Mouse (Mus musculus): ENCODE measurements around the gene Sfxn4. TPM values are rescaled to one million over a fixed set of nuclear protein-coding genes. Genes with fewer than 3 reads are reported as not detected.
"Not testable (repeated sequence)": the region's sequence is repeated elsewhere in the genome, so short reads cannot be mapped to it uniquely, and the experiment has no call there.

Gene Sfxn4
- total and polyA plus RNA-seq, 2 experiments from 2014 or later: 6.3 to 7.7 TPM

GRCm38 (mm10) chr19:60872272-60872671, 11.0 kb upstream of the Sfxn4 start:
- Histone ChIP-seq H3K4me3 (ENCODE audit: low read depth, low read length) (no peak overlapping the region), H3K4me1 (ENCODE audit: control insufficient read depth, insufficient read depth) (peaks cover 9% of the 10 kb centered on the region), H3K9me3 (replicated peaks; ENCODE audit: control insufficient read depth, low read length) (no peaks in the 10 kb centered on the region), H3K27ac (ENCODE audit: low read depth) (no peak overlapping the region), H3K36me3 (replicated peaks; ENCODE audit: control insufficient read depth, insufficient read depth, low read length) (peaks cover 33% of the 10 kb centered on the region), H3K4me2 (ENCODE audit: low read depth, low read length) (no peak overlapping the region), H3K9ac (replicated peaks; ENCODE audit: low read depth, low read length) (no peak overlapping the region), H3K27me3 (ENCODE audit: control insufficient read depth, insufficient read depth, low read length) (no peaks in the 10 kb centered on the region)
- DNase-seq (ENCODE audit: low spot score) (no peak), ATAC-seq (ENCODE audit: insufficient read depth, low read depth) (no peak)
- WGBS: 12% methylated on average over 1 of the region's 1 CpGs
- no peak for TF ChIP-seq CTCF (IDR thresholded peaks at IDR 0.05; ENCODE audit: low read depth)
- TF ChIP-seq EP300 (IDR thresholded peaks at IDR 0.05; ENCODE audit: low read depth): no peak

GRCm38 (mm10) chr19:60871366-60871765, 10.1 kb upstream of the Sfxn4 start:
- Histone ChIP-seq H3K4me3 (ENCODE audit: low read depth, low read length) (no peak overlapping the region), H3K27ac (ENCODE audit: low read depth) (no peak overlapping the region), H3K4me1 (ENCODE audit: control insufficient read depth, insufficient read depth) (peaks cover 9% of the 10 kb centered on the region), H3K36me3 (replicated peaks; ENCODE audit: control insufficient read depth, insufficient read depth, low read length) (peaks cover 37% of the 10 kb centered on the region), H3K9ac (replicated peaks; ENCODE audit: low read depth, low read length) (no peak overlapping the region), H3K27me3 (ENCODE audit: control insufficient read depth, insufficient read depth, low read length) (no peaks in the 10 kb centered on the region), H3K9me3 (replicated peaks; ENCODE audit: control insufficient read depth, low read length) (no peaks in the 10 kb centered on the region), H3K4me2 (ENCODE audit: low read depth, low read length) (no peak overlapping the region)
- TF ChIP-seq EP300 (IDR thresholded peaks at IDR 0.05; ENCODE audit: low read depth): no peak
- TF ChIP-seq CTCF (IDR thresholded peaks at IDR 0.05; ENCODE audit: low read depth): no peak
- no peak for DNase-seq (ENCODE audit: low spot score)
- no peak for ATAC-seq (ENCODE audit: insufficient read depth, low read depth)
- WGBS: 86% methylated on average over 5 of the region's 5 CpGs

- TF ChIP-seq EP300 (IDR thresholded peaks at IDR 0.05; ENCODE audit: low read depth): no peak
- TF ChIP-seq CTCF (IDR thresholded peaks at IDR 0.05; ENCODE audit: low read depth): no peak
- no peak for ATAC-seq (ENCODE audit: insufficient read depth, low read depth)
- no peak overlapping the region for H3K27ac ChIP-seq (ENCODE audit: low read depth)
- peaks cover 37% of the 10 kb centered on the region for H3K36me3 ChIP-seq (replicated peaks; ENCODE audit: control insufficient read depth, insufficient read depth, low read length)
- H3K4me1 ChIP-seq (ENCODE audit: control insufficient read depth, insufficient read depth): peaks cover 9% of the 10 kb centered on the region
- no peaks in the 10 kb centered on the region for H3K27me3 ChIP-seq (ENCODE audit: control insufficient read depth, insufficient read depth, low read length)
- H3K4me3 ChIP-seq (ENCODE audit: low read depth, low read length): no peak overlapping the region
- 88% methylated on average over 1 of the region's 1 CpGs for WGBS
- H3K9ac ChIP-seq (replicated peaks; ENCODE audit: low read depth, low read length): no peak overlapping the region
- no peak for DNase-seq (ENCODE audit: low spot score)
- no peak overlapping the region for H3K4me2 ChIP-seq (ENCODE audit: low read depth, low read length)
- no peaks in the 10 kb centered on the region for H3K9me3 ChIP-seq (replicated peaks; ENCODE audit: control insufficient read depth, low read length)
Measured at GRCm38 (mm10) chr19:60870489-60870888, 9.2 kb upstream of the Sfxn4 start.

- H3K27me3 ChIP-seq (ENCODE audit: control insufficient read depth, insufficient read depth, low read length); H3K4me3 ChIP-seq (ENCODE audit: low read depth, low read length); H3K4me1 ChIP-seq (ENCODE audit: control insufficient read depth, insufficient read depth); H3K9me3 ChIP-seq (replicated peaks; ENCODE audit: control insufficient read depth, low read length); H3K9ac ChIP-seq (replicated peaks; ENCODE audit: low read depth, low read length); ATAC-seq (ENCODE audit: insufficient read depth, low read depth); DNase-seq (ENCODE audit: low spot score); H3K27ac ChIP-seq (ENCODE audit: low read depth); H3K4me2 ChIP-seq (ENCODE audit: low read depth, low read length): not testable (repeated sequence)
- H3K36me3 ChIP-seq (replicated peaks; ENCODE audit: control insufficient read depth, insufficient read depth, low read length): peaks cover 51% of the 10 kb centered on the region
- WGBS: 96% methylated on average over 4 of the region's 4 CpGs
Measured at GRCm38 (mm10) chr19:60866169-60866568, 4.9 kb upstream of the Sfxn4 start.

- no peak overlapping the region for H3K9ac ChIP-seq (replicated peaks; ENCODE audit: low read depth, low read length)
- H3K36me3 ChIP-seq (replicated peaks; ENCODE audit: control insufficient read depth, insufficient read depth, low read length): peaks cover 9% of the 10 kb centered on the region; the same call in 1 of the 2 replicates
- H3K4me3 ChIP-seq (ENCODE audit: low read depth, low read length): no peak overlapping the region
- H3K9me3 ChIP-seq (replicated peaks; ENCODE audit: control insufficient read depth, low read length): no peaks in the 10 kb centered on the region
- no peak for DNase-seq (ENCODE audit: low spot score)
- H3K27ac ChIP-seq (ENCODE audit: low read depth): no peak overlapping the region
- TF ChIP-seq CTCF (IDR thresholded peaks at IDR 0.05; ENCODE audit: low read depth): no peak
- no peak for TF ChIP-seq EP300 (IDR thresholded peaks at IDR 0.05; ENCODE audit: low read depth)
- ATAC-seq (ENCODE audit: insufficient read depth, low read depth): no peak
- no peaks in the 10 kb centered on the region for H3K4me1 ChIP-seq (ENCODE audit: control insufficient read depth, insufficient read depth)
- H3K27me3 ChIP-seq (ENCODE audit: control insufficient read depth, insufficient read depth, low read length): no peaks in the 10 kb centered on the region
- no peak overlapping the region for H3K4me2 ChIP-seq (ENCODE audit: low read depth, low read length)
Measured at GRCm38 (mm10) chr19:60845731-60846130, 15.5 kb downstream of the Sfxn4 start.

GRCm38 (mm10) chr19:60843324-60843723, 18.0 kb downstream of the Sfxn4 start:
- Histone ChIP-seq H3K9ac (replicated peaks; ENCODE audit: low read depth, low read length) (no peak overlapping the region), H3K4me1 (ENCODE audit: control insufficient read depth, insufficient read depth) (no peaks in the 10 kb centered on the region), H3K4me3 (ENCODE audit: low read depth, low read length) (no peak overlapping the region), H3K27me3 (ENCODE audit: control insufficient read depth, insufficient read depth, low read length) (no peaks in the 10 kb centered on the region), H3K36me3 (replicated peaks; ENCODE audit: control insufficient read depth, insufficient read depth, low read length) (peaks cover 13% of the 10 kb centered on the region; the same call in 1 of the 2 replicates), H3K4me2 (ENCODE audit: low read depth, low read length) (no peak overlapping the region), H3K9me3 (replicated peaks; ENCODE audit: control insufficient read depth, low read length) (no peaks in the 10 kb centered on the region), H3K27ac (ENCODE audit: low read depth) (no peak overlapping the region)
- TF ChIP-seq CTCF (IDR thresholded peaks at IDR 0.05; ENCODE audit: low read depth) (no peak), EP300 (IDR thresholded peaks at IDR 0.05; ENCODE audit: low read depth) (no peak)
- DNase-seq (ENCODE audit: low spot score) (no peak), ATAC-seq (ENCODE audit: insufficient read depth, low read depth) (no peak)

All from heart, postnatal 0 days (tissue).